Mouse (Mus musculus) adipocyte (in vitro differentiated cells): ENCODE results near the gene Bnc1.

Experiments
- DNase-seq: peaks from one replicate; pipeline ENCODE4 v3.0.0-alpha.2; 2016; ENCODE audit warnings: low spot score

The Bnc1 gene

GRCm38 (mm10) chr7:81973939-81974338 lies 18.2 kb downstream of the Bnc1 start:
- no peak for DNase-seq

- DNase-seq, result no peak
Observed at GRCm38 (mm10) chr7:81973339-81973738, 18.8 kb downstream of the Bnc1 start.

- DNase-seq, result no peak
Observed at GRCm38 (mm10) chr7:81968975-81969374, 23.1 kb downstream of the Bnc1 start.

- no peak for DNase-seq
Observed at GRCm38 (mm10) chr7:81968451-81968850, 23.6 kb downstream of the Bnc1 start.

GRCm38 (mm10) chr7:81966195-81966594 lies 25.9 kb downstream of the Bnc1 start:
- no peak for DNase-seq

- peak; percentile 73 for DNase-seq
Observed at GRCm38 (mm10) chr7:81959704-81960103, 32.4 kb downstream of the Bnc1 start.

- peak; percentile 38 for DNase-seq
Observed at GRCm38 (mm10) chr7:81954208-81954846, 37.8 kb downstream of the Bnc1 start.

- DNase-seq, result peak; percentile 4
Observed at GRCm38 (mm10) chr7:81950499-81950898, 41.6 kb downstream of the Bnc1 start.

- DNase-seq, result no peak
Observed at GRCm38 (mm10) chr7:81945398-81945797, 46.7 kb downstream of the Bnc1 start.

- DNase-seq, result no peak
Observed at GRCm38 (mm10) chr7:81934806-81935205, 57.3 kb downstream of the Bnc1 start.

GRCm38 (mm10) chr7:81934267-81934745 lies 57.8 kb downstream of the Bnc1 start, which contains the start of gene Hdgfl3:
Gene Hdgfl3 (minus strand): TSS chr7:81934473.
- peak; percentile 21 for DNase-seq

GRCm38 (mm10) chr7:81933601-81934266 lies 58.4 kb downstream of the Bnc1 start:
- DNase-seq, result peak; percentile 6

- DNase-seq, result peak; percentile 11
Observed at GRCm38 (mm10) chr7:81933061-81933600, 59.0 kb downstream of the Bnc1 start.

GRCm38 (mm10) chr7:81932521-81933045 lies 59.5 kb downstream of the Bnc1 start:
- DNase-seq, result peak; percentile 6

- DNase-seq, result no peak
Observed at GRCm38 (mm10) chr7:81928998-81929397, 63.1 kb downstream of the Bnc1 start.

GRCm38 (mm10) chr7:81921379-81921952 lies 70.6 kb downstream of the Bnc1 start:
- DNase-seq, result no peak

GRCm38 (mm10) chr7:81920314-81920713 lies 71.8 kb downstream of the Bnc1 start:
- DNase-seq, result no peak

- DNase-seq, result no peak
Observed at GRCm38 (mm10) chr7:81918316-81918715, 73.8 kb downstream of the Bnc1 start.
